Mouse (Mus musculus) C2C12 (cell line): Measurements from ENCODE around the gene Lce3d.

Source experiments
- CEBPB ChIP-seq: IDR thresholded peaks from one replicate; pipeline ENCODE4 v1.6.1; 2011; ENCODE audit warnings: low read depth, mild to moderate bottlenecking, control low read depth, moderate library complexity
- CTCF ChIP-seq: IDR thresholded peaks from one replicate; pipeline ENCODE4 v1.5.1; 2011; ENCODE audit not compliant: control insufficient read depth, insufficient read depth, insufficient read length

DNA sequence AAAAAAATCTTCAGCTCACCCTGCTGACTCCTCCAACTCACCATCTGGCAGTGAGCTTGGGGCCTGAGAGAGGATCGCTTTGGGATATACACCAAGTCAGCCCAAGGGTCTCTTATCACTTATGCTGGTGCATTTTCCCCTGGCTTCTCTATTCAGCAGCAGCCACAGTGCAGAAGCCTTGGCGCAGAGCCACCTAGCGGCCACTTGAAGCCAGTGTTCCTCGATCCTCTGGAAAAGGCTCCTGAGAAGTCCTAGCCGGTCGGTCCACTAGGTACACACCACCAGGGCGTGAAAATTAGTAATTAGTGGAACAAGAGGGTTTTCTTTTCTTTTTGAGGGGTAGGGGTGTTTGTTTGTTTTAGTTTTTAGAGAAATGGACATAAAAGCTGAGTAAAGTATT is 41.5 kb downstream of the Lce3d start:
- TF ChIP-seq CTCF (peak; percentile 46), CEBPB (no peak)
